Mouse (Mus musculus) CH12.LX (cell line): ENCODE results near the gene Trim41. TPM values are rescaled to one million over a fixed set of nuclear protein-coding genes. Genes with fewer than 3 reads are reported as not detected.
A peak's percentile ranks its signal among the peaks of the same experiment; 100 is the strongest.

ENCODE experiments used
- DNase-seq: peaks from one replicate; pipeline ENCODE4 v3.0.0-alpha.2; 2013; ENCODE audit errors: extremely low read depth
- H3K27ac ChIP-seq: 2 replicates; pipeline ENCODE4 v1.5.1; 2012; ENCODE audit warnings: low read depth, mild to moderate bottlenecking, control low read depth, moderate library complexity; ENCODE audit not compliant: insufficient read depth
- H3K27me3 ChIP-seq: replicated peaks from 2 replicates; pipeline ENCODE3; 2012; ENCODE audit warnings: inconsistent platforms
- H3K36me3 ChIP-seq, 2 experiments: replicated peaks in 1 of 2; 2 replicates each; pipeline versions ENCODE3 to v1.6.1; 2012; ENCODE audit warnings: inconsistent platforms in 1 of 2, low read length in 1 of 2, mild to moderate bottlenecking in 1 of 2, mixed read lengths in 1 of 2, moderate library complexity in 1 of 2; ENCODE audit not compliant: control insufficient read depth in 1 of 2, insufficient read depth in 1 of 2
- H3K4me1 ChIP-seq, 2 experiments: 2 replicates each; pipeline ENCODE4 v1.6.1; 2012; ENCODE audit warnings: inconsistent platforms in 1 of 2, moderate library complexity in 1 of 2; ENCODE audit not compliant: insufficient read depth in 2 of 2, control insufficient read depth in 1 of 2
- H3K4me2 ChIP-seq: 2 replicates; pipeline ENCODE4 v1.6.1; 2012; ENCODE audit warnings: low read depth, mild to moderate bottlenecking, control low read depth; ENCODE audit not compliant: poor library complexity, insufficient read depth, severe bottlenecking
- H3K4me3 ChIP-seq, 3 experiments: fragments of 150-350 bp in 1 of 3; sonication (generic) in 1 of 3; replicated peaks in 1 of 3; 2 replicates each; pipeline versions ENCODE3 to v1.5.1; 2011 to 2012; ENCODE audit warnings: low read depth in 2 of 3, low read length in 2 of 3, mild to moderate bottlenecking in 2 of 3, moderate library complexity in 2 of 3, control low read depth in 1 of 3, improper control_type of control experiment in 1 of 3, inconsistent platforms in 1 of 3, mixed read lengths in 1 of 3; ENCODE audit not compliant: poor library complexity in 1 of 3
- H3K79me2 ChIP-seq: replicated peaks from 2 replicates; pipeline ENCODE4 v1.6.1; 2012; ENCODE audit warnings: mild to moderate bottlenecking, moderate library complexity; ENCODE audit not compliant: control insufficient read depth, poor library complexity, insufficient read depth, severe bottlenecking; ENCODE audit errors: extremely low read depth
- H3K9ac ChIP-seq: 2 replicates; pipeline ENCODE4 v1.6.1; 2012; ENCODE audit warnings: low read depth, mild to moderate bottlenecking, control low read depth, moderate library complexity; ENCODE audit not compliant: insufficient read depth
- H3K9me3 ChIP-seq: replicated peaks from 2 replicates; pipeline ENCODE3; 2012; ENCODE audit warnings: low read length, inconsistent platforms, mixed read lengths
- BHLHE40 ChIP-seq: IDR thresholded peaks from 2 replicates; pipeline ENCODE4 v1.6.1; 2011; ENCODE audit warnings: mild to moderate bottlenecking, low read depth, low read length, improper control_type of control experiment
- CHD1 ChIP-seq: IDR thresholded peaks from 2 replicates; pipeline ENCODE4 v1.6.1; 2012; ENCODE audit warnings: low read depth, low read length, improper control_type of control experiment, inconsistent platforms
- CTCF ChIP-seq, 2 experiments: IDR thresholded peaks in 1 of 2; conservative IDR thresholded peaks in 1 of 2; 2 replicates each; pipeline ENCODE4 v1.5.1; 2011 to 2012; ENCODE audit warnings: low read depth in 2 of 2, low read length in 2 of 2, improper control_type of control experiment in 1 of 2, inconsistent platforms in 1 of 2, mild to moderate bottlenecking in 1 of 2, moderate library complexity in 1 of 2
- E2F4 ChIP-seq: IDR thresholded peaks from 2 replicates; pipeline ENCODE4 v1.6.1; 2011; ENCODE audit warnings: low read depth, low read length, improper control_type of control experiment; ENCODE audit not compliant: insufficient replicate concordance
- EP300 ChIP-seq: IDR thresholded peaks from 2 replicates; pipeline ENCODE4 v1.6.1; 2011; ENCODE audit warnings: low read length, improper control_type of control experiment
- ETS1 ChIP-seq: conservative IDR thresholded peaks from 2 replicates; pipeline ENCODE4 v1.6.1; 2012; ENCODE audit warnings: low read depth, mild to moderate bottlenecking, inconsistent platforms, low read length, improper control_type of control experiment, moderate library complexity
- JUND ChIP-seq: conservative IDR thresholded peaks from 2 replicates; pipeline ENCODE4 v1.6.1; 2011; ENCODE audit warnings: low read depth, low read length, improper control_type of control experiment
- KAT2A ChIP-seq: IDR thresholded peaks from 2 replicates; pipeline ENCODE4 v1.6.1; 2012; ENCODE audit warnings: low read length, improper control_type of control experiment, inconsistent platforms; ENCODE audit not compliant: insufficient replicate concordance
- MAX ChIP-seq: IDR thresholded peaks from 2 replicates; pipeline ENCODE4 v1.6.1; 2011; ENCODE audit warnings: low read length, improper control_type of control experiment
- MAZ ChIP-seq: IDR thresholded peaks from 2 replicates; pipeline ENCODE4 v1.6.1; 2012; ENCODE audit warnings: low read depth, mild to moderate bottlenecking, inconsistent platforms, low read length, improper control_type of control experiment, moderate library complexity
- MEF2A ChIP-seq: IDR thresholded peaks from 2 replicates; pipeline ENCODE4 v1.6.1; 2014; ENCODE audit warnings: low read depth, mild to moderate bottlenecking, inconsistent platforms, low read length, improper control_type of control experiment, borderline replicate concordance
- MXI1 ChIP-seq: IDR thresholded peaks from 2 replicates; pipeline ENCODE4 v1.6.1; 2011; ENCODE audit warnings: mild to moderate bottlenecking, low read depth, low read length, improper control_type of control experiment
- MYC ChIP-seq: IDR thresholded peaks from 2 replicates; pipeline ENCODE4 v1.6.1; 2011; ENCODE audit warnings: low read depth, mild to moderate bottlenecking, improper control_type of control experiment, low read length
- NELFE ChIP-seq: IDR thresholded peaks from 2 replicates; pipeline ENCODE4 v1.6.1; 2011; ENCODE audit warnings: low read depth, low read length, improper control_type of control experiment
- NRF1 ChIP-seq: IDR thresholded peaks from 2 replicates; pipeline ENCODE4 v1.6.1; 2014; ENCODE audit warnings: low read depth, mild to moderate bottlenecking, inconsistent platforms, low read length, improper control_type of control experiment, moderate library complexity
- PAX5 ChIP-seq: IDR thresholded peaks from 2 replicates; pipeline ENCODE4 v1.6.1; 2012; ENCODE audit warnings: low read length, inconsistent platforms, mixed read lengths
- POLR2A ChIP-seq: IDR thresholded peaks from 2 replicates; pipeline ENCODE4 v1.6.1; 2011; ENCODE audit warnings: low read depth, mild to moderate bottlenecking, improper control_type of control experiment, low read length
- RAD21 ChIP-seq: IDR thresholded peaks from 2 replicates; pipeline ENCODE4 v1.6.1; 2011; ENCODE audit warnings: low read depth, mild to moderate bottlenecking, low read length, improper control_type of control experiment, moderate library complexity
- RCOR1 ChIP-seq: conservative IDR thresholded peaks from 2 replicates; pipeline ENCODE4 v1.6.1; 2012; ENCODE audit warnings: low read depth, mild to moderate bottlenecking, inconsistent platforms, low read length, improper control_type of control experiment
- SIN3A ChIP-seq: IDR thresholded peaks from 2 replicates; pipeline ENCODE4 v1.6.1; 2012; ENCODE audit warnings: low read length, improper control_type of control experiment, inconsistent platforms
- SMC3 ChIP-seq: IDR thresholded peaks from 2 replicates; pipeline ENCODE4 v1.6.1; 2011; ENCODE audit warnings: low read depth, low read length, improper control_type of control experiment
- TBP ChIP-seq: conservative IDR thresholded peaks from 2 replicates; pipeline ENCODE4 v1.6.1; 2011; ENCODE audit warnings: low read depth, low read length, improper control_type of control experiment
- TCF12 ChIP-seq: IDR thresholded peaks from 2 replicates; pipeline ENCODE4 v1.6.1; 2014; ENCODE audit warnings: low read depth, mild to moderate bottlenecking, inconsistent platforms, low read length, improper control_type of control experiment
- UBTF ChIP-seq: IDR thresholded peaks from 2 replicates; pipeline ENCODE4 v1.6.1; 2012; ENCODE audit warnings: low read depth, mild to moderate bottlenecking, inconsistent platforms, low read length, improper control_type of control experiment, moderate library complexity
- USF1 ChIP-seq: IDR thresholded peaks from 2 replicates; pipeline ENCODE4 v1.6.1; 2014; ENCODE audit warnings: low read depth, mild to moderate bottlenecking, inconsistent platforms, low read length, improper control_type of control experiment
- USF2 ChIP-seq: conservative IDR thresholded peaks from 2 replicates; pipeline ENCODE4 v1.6.1; 2011; ENCODE audit warnings: low read depth, low read length, improper control_type of control experiment
- ZC3H11A ChIP-seq: IDR thresholded peaks from 2 replicates; pipeline ENCODE4 v1.6.1; 2012; ENCODE audit warnings: low read depth, mild to moderate bottlenecking, inconsistent platforms, low read length, improper control_type of control experiment
- ZKSCAN1 ChIP-seq: IDR thresholded peaks from 2 replicates; pipeline ENCODE4 v1.6.1; 2012; ENCODE audit warnings: low read depth, inconsistent platforms, low read length, improper control_type of control experiment, borderline replicate concordance
- dilution Hi-C: fragments of 300-500 bp; cut with MboI; formaldehyde crosslinking; loops from 2 replicates; pipeline ENCODE4 v1.14.3; 2020; ENCODE audit warnings: low sequenced_read_pairs; ENCODE audit not compliant: extremely low pct_unique_long_range_greater_than_20kb, extremely low pct_ligation_motif_present
- in situ Hi-C: fragments of 300-500 bp; cut with MboI; formaldehyde crosslinking; loops from 3 replicates; pipeline ENCODE4 v1.14.3; 2019; ENCODE audit warnings: low sequenced_read_pairs, low pct_ligation_motif_present, low pct_unique_long_range_greater_than_20kb, mixed read lengths
- polyA plus RNA-seq: library from polyadenylated mRNA; unstranded; fragments of >175 nt; gene quantifications from 2 replicates; pipeline ENCODE4 v1.2.1, GENCODE M21; 2012; ENCODE audit warnings: low read depth; ENCODE audit not compliant: insufficient read length
- total RNA-seq, 2 experiments: library from RNA; depleted of rRNA; stranded (reverse); fragments of 300-350 nt in 1 of 2; fragments of >200 nt in 1 of 2; gene quantifications; 2 replicates each; pipeline ENCODE4 v1.2.3; 2012 to 2014

Gene Trim41
- total and polyA plus RNA-seq, 3 experiments, result 18.8 to 51.6 (median 36.0) TPM

GRCm38 (mm10) chr11:48787455-48788211 lies 29.5 kb downstream of the Trim41 start (continued):
- TF ChIP-seq SMC3, result peak; percentile 18; the same call in 1 of the 2 replicates
- peak; percentile 33; the same call in 1 of the 2 replicates for TF ChIP-seq NRF1
- TF ChIP-seq MAZ, result peak; percentile 91
- TF ChIP-seq RAD21, result no peak
- peak; percentile 93 for TF ChIP-seq TCF12
- peak; percentile 70 for TF ChIP-seq ZKSCAN1

GRCm38 (mm10) chr11:48782243-48782642 lies 34.9 kb downstream of the Trim41 start:
- TF ChIP-seq USF1, result no peak
- TF ChIP-seq CTCF (conservative IDR thresholded peaks at IDR 0.05 in 1 of 2, IDR thresholded peaks at IDR 0.05 in 1 of 2; ENCODE audit: low read depth in 2 of 2, low read length in 2 of 2), result peak in 1 of 2 experiments; percentile 28; a peak in 2 of 4 replicates
- TF ChIP-seq, all 38 proteins: peak for 1
- H3K4me3 ChIP-seq, result no peak overlapping the region
- peaks cover 2% of the 10 kb centered on the region for H3K9me3 ChIP-seq
- H3K27me3 ChIP-seq, result no peaks in the 10 kb centered on the region
- in situ Hi-C loops, result loop anchor here (10.0 kb wide), 1 partner anchor 483 kb away; no protein-coding TSS in a partner anchor
- H3K27ac ChIP-seq, result no peak overlapping the region
- no peak overlapping the region for H3K4me2 ChIP-seq
- H3K4me1 ChIP-seq, result peaks cover 2 to 10% of the 10 kb centered on the region in 2 experiments; a peak in 1 of 4 replicates
- no peaks in the 10 kb centered on the region for H3K36me3 ChIP-seq
- H3K9ac ChIP-seq, result no peak overlapping the region
- dilution Hi-C loops, result no loop called here
- H3K79me2 ChIP-seq, result no peaks in the 10 kb centered on the region
- DNase-seq, result no peak

DNA sequence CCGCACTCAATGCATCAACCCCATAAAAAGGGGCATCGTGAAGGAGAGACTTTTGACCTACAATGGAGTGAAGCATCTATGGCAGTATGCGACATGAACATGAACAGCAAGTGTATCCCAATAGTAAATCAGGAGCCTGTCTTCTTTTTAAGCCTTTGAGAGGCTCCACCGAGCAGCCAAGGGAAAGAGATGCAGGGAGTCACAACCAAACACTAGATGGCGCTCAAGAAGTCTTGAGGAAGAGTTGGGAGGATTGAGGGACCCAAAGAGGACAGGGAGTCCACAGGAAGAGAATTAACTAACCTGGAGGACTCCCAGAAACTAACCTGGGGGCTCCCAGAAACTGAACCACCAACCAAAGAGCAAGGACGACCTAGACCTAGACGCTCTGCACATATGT lies 37.7 kb downstream of the Trim41 start:
- H3K27ac ChIP-seq, result no peak overlapping the region
- peaks cover 2% of the 10 kb centered on the region for H3K9me3 ChIP-seq
- peaks cover 12 to 25% of the 10 kb centered on the region in 2 experiments for H3K4me1 ChIP-seq
- no peak overlapping the region for H3K9ac ChIP-seq
- in situ Hi-C loops (no loop called here), dilution Hi-C loops (no loop called here)
- no peaks in the 10 kb centered on the region for H3K27me3 ChIP-seq
- H3K79me2 ChIP-seq, result no peaks in the 10 kb centered on the region
- peak overlapping the region; percentile 33; the same call in 1 of the 2 replicates for H3K4me2 ChIP-seq
- H3K4me3 ChIP-seq, result no peak overlapping the region
- no peaks in the 10 kb centered on the region for H3K36me3 ChIP-seq
- peak; percentile 82 for DNase-seq
- no peak for TF ChIP-seq EP300
- TF ChIP-seq BHLHE40, result no peak
- TF ChIP-seq ZKSCAN1, result no peak
- TF ChIP-seq CHD1, result no peak
- no peak; the same call in 1 of the 2 replicates for TF ChIP-seq NELFE
- TF ChIP-seq POLR2A, result no peak
- no peak for TF ChIP-seq USF2
- TF ChIP-seq UBTF, result no peak
- no peak for TF ChIP-seq ZC3H11A
- no peak for TF ChIP-seq TCF12
- no peak for TF ChIP-seq ETS1
- no peak for TF ChIP-seq SIN3A
- TF ChIP-seq RCOR1, result no peak
- TF ChIP-seq CTCF (conservative IDR thresholded peaks at IDR 0.05 in 1 of 2, IDR thresholded peaks at IDR 0.05 in 1 of 2; ENCODE audit: low read depth in 2 of 2, low read length in 2 of 2), result peak; percentile 65 to 90; a peak in 3 of 4 replicates
- no peak for TF ChIP-seq MXI1
- no peak for TF ChIP-seq MAX
- no peak for TF ChIP-seq MYC
- TF ChIP-seq MEF2A, result no peak
- no peak for TF ChIP-seq MAZ
- TF ChIP-seq NRF1, result no peak
- TF ChIP-seq USF1, result no peak
- TF ChIP-seq JUND, result no peak
- no peak for TF ChIP-seq TBP
- no peak for TF ChIP-seq KAT2A
- no peak for TF ChIP-seq E2F4
- TF ChIP-seq RAD21, result peak; percentile 64
- no peak for TF ChIP-seq PAX5
